Mouse (Mus musculus) layer of hippocampus, postnatal 25 days (tissue): ENCODE results near the gene Erh. TPM values are rescaled to one million over a fixed set of nuclear protein-coding genes. Genes with fewer than 3 reads are reported as not detected.

Source experiments
- DNase-seq, 2 experiments: peaks; one replicate each; pipeline ENCODE4 v3.0.0; 2022; ENCODE audit warnings: mixed read lengths in 2 of 2, low spot score in 1 of 2; ENCODE audit errors: extremely low spot score in 1 of 2
- total RNA-seq, 2 experiments: library from RNA; stranded (reverse); gene quantifications; 2 replicates each; pipeline ENCODE4 v1.2.3; 2021

The Erh gene
- total RNA-seq: 10 to 100 TPM; 37.0 to 42.8 TPM

- DNase-seq: peak; percentile 87 to 88
Measured at GRCm38 (mm10) chr12:80643693-80644505, at the start of gene Erh, which contains the start of gene Slc39a9. Gene Erh (minus strand): TSS chr12:80644341. Gene Slc39a9 (plus strand): TSS chr12:80643883.

DNA sequence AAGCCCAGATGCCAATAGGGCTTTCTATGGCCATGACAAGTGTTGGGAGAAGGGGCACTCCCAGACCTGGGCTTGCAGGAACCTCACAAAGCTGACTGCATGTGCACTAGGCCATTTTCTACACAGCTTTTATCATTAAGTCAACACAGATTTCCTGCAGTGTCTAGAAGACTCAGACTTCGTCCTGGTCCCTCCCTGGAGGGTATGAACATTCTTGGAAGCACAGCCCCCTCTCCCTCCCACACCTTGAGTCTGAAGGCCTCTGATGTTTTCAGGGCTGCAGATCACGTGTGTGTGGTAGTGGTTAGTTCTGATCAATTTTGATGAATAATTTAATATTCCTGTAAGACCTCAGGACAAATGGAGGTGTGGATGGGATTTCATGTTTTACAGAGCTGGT, 49.6 kb upstream of the Erh start:
- DNase-seq: no peak

DNA sequence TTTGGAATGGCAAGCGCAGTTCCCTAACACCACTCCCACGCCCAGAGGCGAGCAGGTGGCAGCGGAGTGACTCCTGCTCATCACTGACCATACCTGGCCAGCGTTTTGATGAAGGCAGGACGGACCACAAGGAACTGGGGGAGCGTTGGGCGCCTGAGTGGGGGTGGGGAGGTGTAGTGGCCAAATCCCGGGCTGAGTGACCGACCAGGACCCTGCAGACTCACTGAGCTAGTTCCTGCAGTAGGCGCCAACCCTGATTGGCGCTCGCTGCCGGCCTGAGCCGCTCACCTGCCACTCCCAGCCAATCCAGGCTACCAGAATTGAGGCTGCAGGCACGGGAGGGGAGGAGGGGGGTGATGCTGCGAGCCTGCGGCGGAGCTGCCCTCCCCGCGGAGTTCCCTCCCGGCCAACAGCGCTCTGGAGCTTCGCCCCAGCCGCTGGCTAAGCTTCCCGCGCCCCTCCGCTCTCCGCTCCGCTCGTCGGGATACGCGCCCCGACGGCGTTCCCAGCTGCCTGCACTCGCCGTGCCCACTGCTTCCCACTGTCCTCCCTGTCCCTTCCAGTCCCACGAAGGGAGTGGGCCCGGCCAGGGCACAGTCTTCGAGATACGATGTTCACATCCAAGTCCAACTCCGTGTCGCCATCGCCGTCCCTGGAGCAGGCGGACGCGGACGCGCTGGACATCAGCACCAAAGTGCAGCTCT, 48.3 kb upstream of the Erh start, which contains the start of gene Plekhd1:
Plekhd1 (plus strand) TSS at position 323 of the 704 bp plus-strand sequence.
- DNase-seq: peak in 1 of 2 experiments; percentile 15

DNA sequence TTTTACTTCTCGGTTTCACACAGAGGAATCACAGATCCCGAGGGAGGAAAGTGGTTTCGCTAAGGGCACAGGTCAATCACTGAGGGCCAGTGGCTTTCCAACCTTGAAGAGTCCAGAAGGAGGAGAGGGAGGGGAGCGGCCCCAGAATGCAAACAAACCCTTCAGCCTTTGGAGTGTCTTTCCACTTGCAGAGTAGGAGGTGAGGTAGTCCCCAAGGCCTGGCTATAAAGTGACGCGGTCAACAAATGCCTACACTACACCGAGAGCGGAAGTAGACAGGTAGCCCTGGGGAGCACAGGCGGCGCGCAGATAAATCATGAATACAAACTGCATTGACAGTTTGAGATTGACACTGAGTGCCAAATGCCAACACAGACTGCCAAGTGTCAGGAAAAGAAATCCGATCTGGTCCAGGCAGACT, 47.5 kb upstream of the Erh start:
- DNase-seq: no peak

DNA sequence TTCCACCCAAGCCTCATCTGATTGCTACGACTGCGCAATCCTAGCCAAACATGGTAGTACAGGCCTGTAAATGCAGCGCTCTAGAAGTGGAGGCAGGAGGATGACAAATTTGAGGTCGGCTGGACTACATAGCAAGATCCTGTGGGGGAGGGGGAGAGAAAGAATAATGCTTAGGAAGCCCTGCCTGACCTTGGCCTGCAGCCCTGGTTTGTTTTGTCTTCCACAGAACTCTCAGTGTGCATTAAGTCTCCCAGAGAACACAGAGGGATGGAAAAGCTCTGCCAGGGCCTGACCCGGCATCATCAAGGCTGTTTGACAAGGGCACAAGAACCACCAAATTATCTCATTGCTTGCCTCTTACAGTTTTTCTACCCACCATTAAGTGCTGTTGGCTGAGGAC, 45.6 kb upstream of the Erh start:
- no peak for DNase-seq

DNA sequence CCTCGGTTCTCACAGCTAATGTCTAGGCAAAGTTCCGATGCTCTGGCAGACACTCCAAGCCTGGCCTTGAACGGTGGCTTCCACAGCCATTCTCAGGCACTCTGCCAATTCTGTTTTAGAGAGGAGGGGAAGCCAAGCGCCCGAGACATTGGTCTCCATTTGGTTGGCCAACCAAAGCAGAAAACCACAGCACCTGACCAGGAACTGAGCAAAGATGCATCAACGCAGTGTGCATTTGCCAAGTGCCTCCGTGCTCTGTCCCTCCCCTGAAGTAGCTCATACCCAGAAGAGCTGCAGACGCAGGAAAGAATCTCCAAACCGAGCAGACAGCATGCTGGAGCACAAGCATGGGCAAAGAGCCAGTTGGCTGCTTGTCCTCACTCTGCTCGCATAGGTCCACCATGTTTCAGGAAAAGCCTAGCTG, 43.7 kb upstream of the Erh start:
- DNase-seq: peak in 1 of 2 experiments; percentile 26

DNA sequence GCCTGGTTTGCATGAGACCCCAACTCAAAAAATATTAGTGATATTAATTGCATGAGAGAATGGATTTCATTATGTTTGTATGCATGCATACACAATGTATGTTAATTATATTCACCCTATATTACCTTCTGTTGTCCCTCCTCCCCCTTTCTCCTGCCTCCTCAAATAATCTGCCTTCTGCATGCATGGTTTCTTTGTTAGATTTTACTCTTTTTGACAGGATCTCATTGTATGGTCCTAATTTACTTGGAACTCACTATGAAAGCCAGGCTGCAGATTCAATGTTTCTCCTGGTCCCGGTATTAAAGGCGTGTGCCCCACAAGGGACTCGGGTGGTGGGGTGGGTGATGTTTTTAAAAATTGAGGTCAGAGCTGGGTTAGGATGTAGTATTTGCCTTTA, 40.2 kb upstream of the Erh start:
- DNase-seq: no peak

GRCm38 (mm10) chr12:80683554-80683953, 39.4 kb upstream of the Erh start:
- no peak for DNase-seq

DNA sequence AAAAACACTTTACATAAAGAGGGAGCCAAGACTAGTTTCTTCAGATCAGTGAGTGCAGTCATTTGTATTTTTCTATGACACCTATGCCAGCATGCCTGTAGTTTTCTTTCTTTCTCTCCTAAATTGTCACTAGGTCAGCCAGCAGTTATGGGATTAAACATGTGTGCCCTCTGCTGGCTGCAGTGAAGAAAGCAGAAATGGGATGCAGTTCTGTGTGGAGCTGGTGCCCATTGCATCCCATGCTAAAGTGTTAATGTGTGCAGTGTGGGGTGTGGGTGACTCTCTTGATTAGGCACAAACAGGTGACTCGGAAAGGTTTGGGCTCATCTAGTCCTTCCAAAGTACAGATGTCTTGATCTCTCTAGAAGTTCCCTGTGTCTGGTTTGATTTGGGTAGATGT, 37.2 kb upstream of the Erh start:
- DNase-seq: peak in 1 of 2 experiments; percentile 32

DNA sequence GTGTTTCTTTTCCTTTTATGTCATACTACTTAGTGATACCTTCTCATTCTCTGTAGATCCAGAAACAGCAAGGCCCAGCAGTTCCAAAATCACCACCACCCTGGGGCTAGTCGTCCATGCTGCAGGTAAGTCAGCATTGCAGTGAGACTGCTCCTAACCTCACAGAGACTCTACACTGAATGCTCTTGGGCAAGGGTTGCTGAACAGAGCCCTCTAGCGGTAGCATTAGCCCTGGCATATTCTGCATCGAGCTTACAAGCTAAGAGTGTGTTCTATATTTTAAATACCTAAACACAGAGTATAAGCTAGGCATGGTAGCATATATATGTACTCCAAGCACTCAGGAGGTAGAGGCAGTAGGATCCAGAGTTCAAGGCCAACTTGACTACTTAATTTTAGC, 29.0 kb upstream of the Erh start:
- DNase-seq: peak in 1 of 2 experiments; percentile 67

DNA sequence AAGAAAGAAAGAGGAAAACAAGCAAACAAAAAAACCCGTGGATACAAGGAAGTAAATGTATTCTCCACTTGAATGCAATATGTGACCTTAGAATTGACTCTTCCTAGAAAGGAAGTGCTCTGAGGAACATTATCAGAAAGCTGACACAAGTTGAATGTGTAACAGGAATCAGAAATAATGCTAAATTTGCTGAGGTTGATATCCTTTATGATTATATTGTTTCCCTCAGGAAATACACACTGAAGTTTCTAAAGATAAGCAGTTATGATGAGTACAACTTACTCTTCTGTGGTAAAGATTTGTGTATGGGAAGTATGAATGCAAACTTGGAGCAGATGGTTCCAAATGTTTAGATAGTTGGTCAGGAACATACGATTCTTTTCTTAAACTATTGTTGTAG, 24.2 kb upstream of the Erh start:
- DNase-seq: no peak

GRCm38 (mm10) chr12:80663935-80664334, 19.8 kb upstream of the Erh start:
- DNase-seq: no peak

GRCm38 (mm10) chr12:80662322-80662721, 18.2 kb upstream of the Erh start:
- DNase-seq: no peak

GRCm38 (mm10) chr12:80658661-80659060, 14.5 kb upstream of the Erh start:
- no peak for DNase-seq

DNA sequence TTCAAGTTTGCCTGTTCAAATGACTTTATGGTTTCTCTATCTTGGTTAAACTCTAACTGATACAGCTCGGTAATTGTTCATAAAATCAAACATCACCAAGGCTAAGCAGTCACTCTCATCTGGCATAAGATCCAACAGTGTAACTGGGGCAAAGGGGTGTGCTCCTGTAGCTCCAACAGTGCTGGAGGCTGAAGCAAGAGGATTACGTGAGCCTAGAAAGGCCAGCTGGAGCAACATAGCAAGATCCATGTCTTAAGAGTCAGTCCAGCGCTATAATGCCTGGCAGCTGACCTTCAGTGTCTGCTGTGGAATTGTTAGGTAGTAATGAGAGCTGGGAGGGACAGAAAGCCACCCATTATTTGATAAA, 10.5 kb upstream of the Erh start:
- no peak for DNase-seq

GRCm38 (mm10) chr12:80653951-80654658, 10.0 kb upstream of the Erh start:
- no peak for DNase-seq

DNA sequence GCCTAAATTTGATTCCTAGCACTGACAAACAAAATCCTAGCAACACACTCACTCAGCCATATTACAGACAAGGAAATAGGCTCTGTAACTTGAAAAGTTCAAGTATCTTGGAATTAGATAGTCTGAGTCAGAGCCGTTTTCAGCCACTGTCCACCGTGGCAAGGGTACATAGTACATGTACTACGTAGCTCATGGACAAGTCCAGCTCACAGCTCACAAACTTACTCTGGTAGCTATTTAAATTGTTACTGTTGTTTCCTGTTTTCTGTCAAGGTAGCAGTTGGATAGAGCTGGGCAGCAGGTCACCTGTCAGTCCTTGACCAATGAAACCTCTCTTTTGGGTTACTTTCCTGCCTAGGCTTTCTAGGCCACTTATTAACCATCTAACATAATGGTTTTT, 2.2 kb upstream of the Erh start:
- no peak for DNase-seq

DNA sequence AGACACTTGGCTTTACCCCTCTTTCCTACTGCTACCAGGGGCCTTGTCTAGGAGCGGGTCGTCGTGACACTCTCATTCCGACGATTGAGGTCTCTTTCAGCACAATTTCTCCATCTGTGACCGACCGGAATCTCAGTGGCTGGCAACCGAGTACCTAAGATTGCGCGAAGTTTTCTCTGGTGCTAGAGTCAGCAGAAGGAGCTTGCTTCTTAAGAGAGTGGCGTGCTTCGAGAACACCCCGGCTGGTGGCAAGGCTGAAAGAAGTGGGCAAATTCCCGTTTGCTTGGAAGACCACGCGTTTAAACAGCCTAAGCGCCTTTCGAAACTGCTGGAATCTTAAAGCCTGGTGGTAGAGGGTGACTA, 346 bp upstream of the Erh start:
- peak in 1 of 2 experiments; percentile 5 for DNase-seq

DNA sequence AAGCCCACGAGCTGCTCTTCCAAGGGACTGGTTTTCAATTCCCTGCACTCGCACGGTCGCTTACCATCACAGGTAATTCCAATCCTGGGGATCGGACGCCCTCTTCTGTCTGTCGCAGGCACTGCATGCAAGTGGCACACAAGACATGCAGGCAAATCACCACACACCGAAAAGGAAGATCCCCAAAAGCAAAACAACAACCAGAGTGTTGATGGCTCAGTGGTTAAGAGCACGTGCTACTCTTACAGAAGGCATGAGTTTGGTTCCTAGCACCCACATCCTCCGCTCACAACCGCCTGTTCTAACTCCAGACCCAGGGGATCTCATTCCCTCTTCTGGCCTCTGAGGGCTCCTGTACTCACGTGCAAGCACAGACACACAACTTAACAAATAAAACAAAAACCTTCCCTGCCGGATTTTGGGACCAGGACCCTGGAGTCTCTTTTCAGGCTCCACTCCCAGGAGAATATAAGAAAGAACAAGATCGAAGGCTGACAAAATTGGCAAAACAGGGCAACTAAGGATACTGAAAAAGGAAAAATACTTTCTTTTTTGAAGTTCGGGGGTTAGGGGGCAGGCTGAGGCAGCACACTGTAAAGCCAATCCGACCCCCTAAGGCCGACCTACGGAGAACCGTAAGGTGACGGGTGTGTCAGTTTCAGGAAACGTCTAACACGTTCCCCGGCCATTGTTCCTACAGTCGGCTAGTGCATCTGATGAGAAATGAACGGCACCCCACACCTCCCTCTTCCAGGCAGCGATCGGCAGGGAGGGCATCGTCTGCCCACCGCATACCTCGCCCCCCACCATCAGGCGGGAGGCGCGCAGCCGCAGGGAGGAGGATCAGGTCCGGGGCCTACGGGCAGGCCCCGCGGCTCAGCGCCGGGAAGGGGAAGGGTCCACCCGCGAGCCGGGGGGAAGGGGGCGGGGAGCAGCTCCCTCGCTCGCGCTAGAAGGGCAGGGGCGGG, 1.1 kb downstream of the Erh start:
- peak in 1 of 2 experiments; percentile 51 for DNase-seq

- no peak for DNase-seq
Measured at GRCm38 (mm10) chr12:80631790-80632189, 12.4 kb downstream of the Erh start.
